Mouse (Mus musculus): Measurements from ENCODE around the gene Fam43b. TPM values are rescaled to one million over a fixed set of nuclear protein-coding genes. Genes with fewer than 3 reads are reported as not detected.

Gene Fam43b
- polyA plus RNA-seq, 1 experiment from 2014 or later: not detected

DNA sequence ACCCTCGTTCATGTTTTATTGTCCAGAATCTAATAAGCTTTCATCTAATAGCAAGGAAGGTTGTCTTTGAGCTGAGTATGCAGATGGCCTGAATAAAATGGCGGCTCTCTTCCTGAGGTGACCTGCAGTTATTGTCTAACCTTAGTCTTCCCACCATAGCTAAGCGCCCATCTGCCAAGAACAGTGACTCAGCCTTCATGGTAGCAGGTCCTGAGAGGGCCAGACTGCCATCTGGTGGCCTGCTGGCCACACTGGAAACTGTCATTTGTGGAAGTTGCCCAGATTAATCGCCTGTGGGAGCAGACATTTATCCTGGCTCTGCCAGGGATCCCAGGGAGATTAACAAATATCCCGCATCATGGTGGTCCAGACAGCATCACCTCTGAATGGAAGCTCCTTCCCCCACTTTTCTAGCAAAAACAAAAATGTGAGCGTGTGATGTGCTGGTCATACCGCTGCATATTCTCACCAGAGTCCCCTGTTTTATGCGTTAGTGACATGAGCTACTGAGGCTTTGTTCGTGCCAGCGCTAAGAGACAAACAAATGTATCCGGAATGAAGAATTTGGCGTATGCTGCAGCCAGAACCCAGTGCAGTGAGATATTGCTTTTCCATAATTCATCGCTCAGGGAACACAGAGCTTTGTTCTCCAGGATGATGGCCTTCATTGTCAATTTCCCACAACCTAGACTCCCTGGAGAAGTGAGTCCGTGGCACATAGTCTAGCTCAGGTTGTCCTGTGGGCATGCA is 17.1 kb downstream of the Fam43b start:
- peaks cover 21% of the 10 kb centered on the region for H3K4me1 ChIP-seq
- 0 out of 2 replicates have a peak overlapping the region, but pooled peaks have one; percentile 23 for H3K27ac ChIP-seq (replicated peaks)
- 62% methylated on average over 14 of the region's 14 CpGs for WGBS
- H3K9me3 ChIP-seq (replicated peaks): no peaks in the 10 kb centered on the region
- H3K4me3 ChIP-seq: no peak overlapping the region
- H3K27me3 ChIP-seq (ENCODE audit: low read depth, poor library complexity, severe bottlenecking): peaks cover 6% of the 10 kb centered on the region; the same call in 1 of the 2 replicates
- H3K36me3 ChIP-seq: no peaks in the 10 kb centered on the region
- DNase-seq (ENCODE audit: low spot score): peak; percentile 66

DNA sequence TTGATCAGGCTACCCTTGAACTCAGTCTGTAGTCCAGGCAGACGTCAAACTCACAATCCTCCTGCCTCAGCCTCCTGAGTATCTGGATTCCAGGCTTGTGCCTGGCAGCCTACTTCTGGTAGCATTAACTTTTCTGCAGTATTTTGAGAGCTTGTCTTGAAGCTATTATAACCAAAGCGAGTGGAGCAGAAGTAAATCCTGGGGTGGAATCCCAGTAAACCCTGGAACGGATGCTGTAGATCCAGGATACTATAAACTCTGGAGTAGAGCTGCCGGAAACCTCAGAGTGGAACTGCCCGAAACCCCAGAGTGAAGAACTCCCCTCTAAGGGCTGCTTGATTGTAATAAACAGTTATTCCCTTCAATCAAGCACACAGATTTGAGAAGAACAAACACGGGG is 18.8 kb downstream of the Fam43b start:
- Histone ChIP-seq H3K27ac (replicated peaks) (no peak overlapping the region), H3K9me3 (replicated peaks) (no peaks in the 10 kb centered on the region), H3K36me3 (no peaks in the 10 kb centered on the region), H3K4me3 (no peak overlapping the region), H3K27me3 (ENCODE audit: low read depth, poor library complexity, severe bottlenecking) (peaks cover 6% of the 10 kb centered on the region; the same call in 1 of the 2 replicates), H3K4me1 (peaks cover 25% of the 10 kb centered on the region)
- 57% methylated on average over 6 of the region's 6 CpGs for WGBS
- DNase-seq (ENCODE audit: low spot score): peak; percentile 44

DNA sequence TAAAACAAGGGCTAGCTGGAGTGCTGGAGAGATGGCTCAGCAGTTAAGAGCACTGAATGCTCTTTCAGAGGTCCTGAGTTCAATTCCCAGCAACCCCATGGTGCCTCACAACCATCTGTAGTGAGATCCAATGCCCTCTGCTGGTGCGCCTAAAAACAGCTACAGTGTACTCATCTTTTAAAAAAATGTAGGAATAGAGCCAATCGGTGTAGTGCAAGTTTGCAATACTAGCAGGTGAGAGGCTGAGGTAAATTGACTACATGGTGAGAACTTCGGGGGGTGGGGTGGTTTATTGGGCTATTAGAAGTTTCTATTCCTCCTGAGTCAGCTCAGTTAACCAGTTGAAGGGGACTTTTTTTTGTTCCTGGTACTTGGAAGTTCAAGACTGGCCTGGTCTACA is 21.2 kb downstream of the Fam43b start:
- Histone ChIP-seq H3K4me3 (no peak overlapping the region), H3K4me1 (peaks cover 18% of the 10 kb centered on the region), H3K27ac (replicated peaks) (no peak overlapping the region), H3K36me3 (no peaks in the 10 kb centered on the region), H3K9me3 (replicated peaks) (no peaks in the 10 kb centered on the region), H3K27me3 (ENCODE audit: low read depth, poor library complexity, severe bottlenecking) (no peaks in the 10 kb centered on the region)
- 84% methylated on average over 3 of the region's 3 CpGs for WGBS
- DNase-seq (ENCODE audit: low spot score): no peak

DNA sequence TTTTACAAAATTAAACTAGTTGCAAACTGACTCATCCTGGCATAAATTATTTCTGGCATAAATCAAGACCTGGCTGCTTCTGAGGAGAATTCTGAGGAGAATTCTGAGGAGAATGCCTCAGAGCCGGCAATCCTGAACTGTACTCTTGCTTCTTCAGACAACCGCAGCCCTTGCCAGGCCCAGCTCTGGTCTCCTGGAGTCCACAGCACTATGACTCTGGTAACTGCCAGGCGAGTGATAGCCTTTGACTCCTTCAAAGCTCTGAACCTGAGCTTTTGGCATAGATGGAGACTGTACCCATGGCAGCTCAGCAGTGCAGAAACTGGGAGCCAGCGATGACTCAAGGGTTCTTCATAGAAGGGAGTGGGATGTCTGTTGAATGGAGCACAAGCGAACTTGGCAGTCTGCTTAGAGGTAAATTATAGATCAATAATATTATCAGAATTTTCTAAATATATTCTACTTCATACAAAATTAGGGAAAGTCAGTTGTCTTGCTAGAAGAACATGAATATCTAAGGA is 25.3 kb downstream of the Fam43b start:
- Histone ChIP-seq H3K4me1 (peaks cover 16% of the 10 kb centered on the region), H3K27ac (replicated peaks) (no peak overlapping the region), H3K9me3 (replicated peaks) (no peaks in the 10 kb centered on the region), H3K27me3 (ENCODE audit: low read depth, poor library complexity, severe bottlenecking) (peaks cover 30% of the 10 kb centered on the region), H3K4me3 (no peak overlapping the region), H3K36me3 (no peaks in the 10 kb centered on the region)
- WGBS: 84% methylated on average over 5 of the region's 5 CpGs
- DNase-seq (ENCODE audit: low spot score): no peak

DNA sequence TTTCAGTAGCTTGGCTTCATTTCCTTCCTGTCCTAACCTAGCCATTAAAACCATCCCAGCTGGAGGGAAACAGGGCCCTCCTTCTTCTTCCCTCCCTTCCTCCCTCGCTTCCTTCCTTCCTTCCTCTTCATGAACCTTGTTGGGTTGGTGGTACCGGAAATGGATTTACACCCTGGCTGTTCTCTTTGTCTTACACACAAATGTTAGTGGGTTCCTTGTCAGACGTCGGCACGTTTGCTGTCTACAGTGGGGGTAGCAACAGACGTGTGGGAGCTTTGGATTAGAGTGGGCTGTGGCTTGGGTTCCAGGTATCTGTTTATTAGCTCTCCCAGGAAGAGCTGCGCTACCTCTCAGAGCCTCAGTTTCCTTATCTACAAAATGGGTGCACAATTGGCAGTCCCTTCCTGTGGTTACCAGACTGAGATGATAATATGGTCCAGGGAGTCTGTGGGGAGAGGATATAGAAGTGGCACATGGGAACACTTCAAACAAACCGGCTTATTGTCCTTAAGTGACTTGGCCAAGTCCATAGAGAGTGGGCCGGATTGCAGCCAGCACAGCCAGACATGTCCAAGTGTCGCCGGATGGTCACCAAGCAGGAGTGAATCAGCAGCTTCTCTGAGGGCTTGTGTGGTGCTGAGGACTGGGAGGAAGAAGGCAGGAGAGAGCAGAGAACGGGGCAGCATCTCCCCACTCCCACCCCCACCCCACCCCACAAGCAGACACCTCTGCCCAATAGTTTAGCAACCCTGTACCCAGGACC is 27.6 kb downstream of the Fam43b start:
- Histone ChIP-seq H3K36me3 (no peaks in the 10 kb centered on the region), H3K4me1 (peaks cover 16% of the 10 kb centered on the region), H3K4me3 (peak overlapping the region; percentile 53; the same call in 1 of the 2 replicates), H3K9me3 (replicated peaks) (no peaks in the 10 kb centered on the region), H3K27me3 (ENCODE audit: low read depth, poor library complexity, severe bottlenecking) (peaks cover 36% of the 10 kb centered on the region), H3K27ac (replicated peaks) (no peak overlapping the region)
- 90% methylated on average over 12 of the region's 12 CpGs for WGBS
- DNase-seq (ENCODE audit: low spot score): no peak

DNA sequence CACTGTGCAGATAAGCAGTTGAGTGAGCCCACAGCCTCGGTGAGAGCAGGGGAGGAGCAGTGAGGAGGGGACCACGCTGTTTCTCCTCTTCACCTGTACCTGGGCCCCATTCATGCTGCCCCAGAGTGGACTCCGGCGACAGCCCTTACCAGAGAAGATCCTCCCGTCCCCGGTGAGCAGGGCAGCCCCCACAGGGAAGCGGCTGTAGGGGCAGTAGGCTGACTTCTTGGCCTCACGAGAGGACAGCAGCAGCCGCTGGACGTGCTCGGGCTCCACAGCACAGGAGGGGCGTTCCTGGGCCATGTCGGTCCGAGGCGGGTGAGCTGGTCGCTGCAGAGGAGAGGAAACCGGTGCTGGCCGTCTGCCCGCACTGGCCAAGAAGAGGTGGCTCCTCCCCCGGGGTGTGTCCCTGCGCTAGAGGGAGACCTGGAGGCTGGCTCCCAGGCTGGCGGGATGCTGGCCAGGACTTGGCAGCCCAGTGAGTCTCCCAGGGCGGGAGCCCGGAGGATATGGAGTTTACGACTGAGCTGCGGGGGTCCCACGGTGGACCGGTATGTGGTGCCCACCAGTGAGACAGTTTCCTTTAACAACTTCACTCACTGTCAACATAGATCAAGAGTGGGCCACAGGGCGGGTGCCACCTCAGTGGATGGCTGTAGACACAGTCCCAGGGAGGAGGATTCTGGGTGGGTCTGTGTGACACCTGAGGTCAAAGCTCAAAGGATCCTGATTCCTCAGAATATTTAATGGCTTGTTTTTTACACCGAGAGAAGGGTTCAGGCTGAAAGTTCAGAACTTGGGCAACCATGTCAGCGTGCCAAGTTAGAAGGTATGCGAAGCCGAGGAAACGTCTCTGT is 28.5 kb downstream of the Fam43b start, which contains the start of gene Cda:
Cda (minus strand) TSS at position 352 of the 857 bp plus-strand sequence.
- Histone ChIP-seq H3K27me3 (ENCODE audit: low read depth, poor library complexity, severe bottlenecking) (peaks cover 38% of the 10 kb centered on the region), H3K27ac (replicated peaks) (peak within 1 kb of the TSS; percentile 74), H3K4me3 (peak within 1 kb of the TSS; percentile 53), H3K4me1 (peaks cover 12% of the 10 kb centered on the region), H3K9me3 (replicated peaks) (no peaks in the 10 kb centered on the region), H3K36me3 (no peaks in the 10 kb centered on the region)
- peak; percentile 67 for DNase-seq (ENCODE audit: low spot score)
- 12% methylated on average over 32 of the region's 34 CpGs for WGBS

DNA sequence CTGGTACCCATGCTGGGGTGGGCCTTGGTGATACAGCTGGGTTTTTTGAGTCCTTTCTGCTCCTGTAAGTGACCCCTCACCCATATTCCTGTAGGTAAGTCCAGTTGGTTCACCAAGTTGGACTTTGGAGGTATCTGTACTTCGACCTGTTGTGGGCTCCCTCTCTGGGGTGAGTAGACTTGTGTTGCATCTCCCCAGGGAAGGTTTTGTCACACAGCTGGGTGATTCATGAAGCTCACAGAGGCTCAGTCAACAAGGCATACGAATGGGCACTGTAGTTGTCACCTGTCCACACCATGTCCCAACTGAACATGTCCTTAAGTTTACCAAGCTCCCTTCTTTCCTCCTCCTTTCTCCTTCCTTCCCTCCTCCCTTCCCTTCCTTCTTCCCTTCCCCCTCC is 29.8 kb downstream of the Fam43b start:
- WGBS: 73% methylated on average over 2 of the region's 2 CpGs
- peaks cover 15% of the 10 kb centered on the region for H3K4me1 ChIP-seq
- H3K27ac ChIP-seq (replicated peaks): no peak overlapping the region
- no peaks in the 10 kb centered on the region for H3K9me3 ChIP-seq (replicated peaks)
- H3K36me3 ChIP-seq: no peaks in the 10 kb centered on the region
- H3K4me3 ChIP-seq: no peak overlapping the region
- DNase-seq (ENCODE audit: low spot score): no peak
- peaks cover 45% of the 10 kb centered on the region for H3K27me3 ChIP-seq (ENCODE audit: low read depth, poor library complexity, severe bottlenecking)

DNA sequence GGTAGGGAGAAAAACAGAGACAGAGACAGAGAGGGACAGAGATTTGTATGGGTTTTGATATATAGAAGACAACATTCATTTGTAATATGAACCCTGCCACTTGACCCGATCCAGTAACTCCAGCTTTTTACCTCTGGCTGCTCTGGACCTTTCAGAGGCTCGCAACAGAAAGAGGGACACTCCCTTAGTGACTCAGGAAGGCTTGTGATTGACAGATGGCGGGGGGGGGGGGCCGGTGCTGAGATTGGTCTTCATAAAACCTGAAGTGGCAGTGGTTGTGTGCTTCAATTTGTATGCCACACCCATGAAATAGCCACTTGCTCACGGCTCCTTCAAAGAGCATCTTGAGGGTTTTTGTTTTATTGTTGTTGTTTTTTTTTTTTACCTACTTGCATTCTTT is 32.8 kb downstream of the Fam43b start:
- Histone ChIP-seq H3K36me3 (no peaks in the 10 kb centered on the region), H3K4me3 (no peak overlapping the region), H3K4me1 (peaks cover 21% of the 10 kb centered on the region), H3K27ac (replicated peaks) (no peak overlapping the region), H3K9me3 (replicated peaks) (no peaks in the 10 kb centered on the region), H3K27me3 (ENCODE audit: low read depth, poor library complexity, severe bottlenecking) (peaks cover 50% of the 10 kb centered on the region)
- no peak for DNase-seq (ENCODE audit: low spot score)
- 76% methylated on average over 5 of the region's 5 CpGs for WGBS

DNA sequence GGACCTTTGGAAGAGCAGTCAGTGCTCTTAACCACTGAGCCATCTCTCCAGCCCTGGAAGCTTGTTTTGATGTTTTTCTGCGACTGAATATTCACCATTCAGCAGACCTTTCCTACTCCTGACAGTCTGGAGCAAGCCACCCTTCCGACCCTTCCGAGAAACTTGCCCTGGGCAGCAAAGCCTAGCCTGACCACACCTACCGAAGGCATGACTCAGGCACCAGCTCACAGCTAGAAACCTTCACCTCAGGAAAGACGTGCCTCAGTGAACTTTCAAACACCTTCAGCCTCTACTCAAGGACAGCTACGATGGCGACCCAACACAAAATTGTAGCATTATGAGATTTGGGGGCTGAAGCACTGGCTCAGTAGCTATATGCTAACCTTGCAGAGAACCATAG is 33.4 kb downstream of the Fam43b start:
- H3K4me1 ChIP-seq: peaks cover 15% of the 10 kb centered on the region
- 84% methylated on average over 7 of the region's 7 CpGs for WGBS
- peaks cover 44% of the 10 kb centered on the region for H3K27me3 ChIP-seq (ENCODE audit: low read depth, poor library complexity, severe bottlenecking)
- DNase-seq (ENCODE audit: low spot score): no peak
- no peak overlapping the region for H3K4me3 ChIP-seq
- no peak overlapping the region for H3K27ac ChIP-seq (replicated peaks)
- H3K36me3 ChIP-seq: no peaks in the 10 kb centered on the region
- H3K9me3 ChIP-seq (replicated peaks): no peaks in the 10 kb centered on the region

DNA sequence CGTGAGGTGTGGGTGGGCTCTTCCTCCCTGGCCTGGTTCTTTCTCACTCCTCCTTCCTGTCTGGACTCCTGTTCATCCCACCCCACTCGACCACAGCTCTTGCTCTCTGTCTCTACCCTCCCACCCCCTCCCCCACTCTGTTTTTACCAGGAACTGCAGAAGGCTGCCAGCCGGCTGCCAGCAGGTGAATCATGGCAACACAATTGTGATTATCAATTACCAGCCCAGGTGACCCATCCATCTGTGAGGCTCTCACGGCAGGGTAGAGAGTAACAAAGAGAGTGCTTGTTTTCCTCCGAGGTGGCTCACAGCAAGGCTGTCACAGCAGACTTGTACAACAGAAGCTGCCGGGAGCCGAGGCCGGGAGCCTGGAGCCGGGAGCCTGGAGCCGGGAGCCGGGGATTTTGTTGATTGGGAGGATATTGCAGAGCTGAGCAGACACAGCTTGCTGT is 34.9 kb downstream of the Fam43b start:
- peak; percentile 26 for DNase-seq (ENCODE audit: low spot score)
- Histone ChIP-seq H3K27ac (replicated peaks) (no peak overlapping the region; the same call in 1 of the 2 replicates), H3K4me1 (peaks cover 9% of the 10 kb centered on the region), H3K27me3 (ENCODE audit: low read depth, poor library complexity, severe bottlenecking) (peaks cover 30% of the 10 kb centered on the region), H3K9me3 (replicated peaks) (no peaks in the 10 kb centered on the region), H3K36me3 (no peaks in the 10 kb centered on the region), H3K4me3 (0 out of 2 replicates have a peak overlapping the region, but pooled peaks have one; percentile 14)
- 8% methylated on average over 11 of the region's 11 CpGs for WGBS

DNA sequence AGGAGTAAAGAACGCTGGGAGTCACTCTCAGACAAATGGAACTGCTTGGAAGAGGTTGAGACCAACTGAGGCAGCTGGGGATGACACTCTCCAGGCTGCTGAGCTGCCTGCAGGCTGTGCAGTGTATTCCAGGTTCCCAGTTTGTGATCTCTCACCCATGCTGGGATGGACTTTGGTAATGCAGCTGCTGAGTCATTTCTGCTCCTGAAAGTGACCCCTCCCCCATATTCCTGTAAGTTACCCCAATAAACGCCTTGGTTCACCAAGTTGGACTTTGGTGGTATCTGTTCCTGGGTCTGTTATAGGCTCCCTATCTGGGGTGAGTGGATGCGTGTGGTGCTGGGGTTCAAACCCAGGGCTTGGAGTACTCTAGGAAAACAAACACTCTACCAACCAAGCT is 38.2 kb downstream of the Fam43b start:
- whole genome bisulfite sequencing: 87% methylated on average over 3 of the region's 3 CpGs
- no peak for DNase-seq (ENCODE audit: low spot score)
- peaks cover 21% of the 10 kb centered on the region for H3K27me3 ChIP-seq (ENCODE audit: low read depth, poor library complexity, severe bottlenecking)
- no peak overlapping the region for H3K27ac ChIP-seq (replicated peaks)
- H3K9me3 ChIP-seq (replicated peaks): no peaks in the 10 kb centered on the region
- no peak overlapping the region for H3K4me3 ChIP-seq
- H3K36me3 ChIP-seq: no peaks in the 10 kb centered on the region
- peaks cover 9% of the 10 kb centered on the region for H3K4me1 ChIP-seq

DNA sequence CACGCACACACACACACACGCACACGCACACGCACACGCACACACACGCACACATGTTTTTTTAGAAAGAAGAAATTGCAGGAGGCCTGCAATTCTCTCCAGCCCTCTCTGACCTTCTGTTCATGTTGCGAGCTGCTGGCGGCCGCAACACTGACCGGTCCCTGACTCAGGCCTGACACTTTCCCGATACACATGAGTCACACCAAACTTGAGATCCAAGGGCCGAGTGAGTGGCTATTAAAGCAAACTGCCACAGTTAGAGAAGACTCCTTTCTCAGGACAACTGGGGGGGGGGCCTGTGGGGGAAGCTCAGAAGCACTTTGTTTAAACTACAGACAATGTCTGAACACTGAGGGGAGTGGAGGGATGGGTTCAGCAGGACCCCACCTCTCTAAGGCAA is 39.8 kb downstream of the Fam43b start:
- peaks cover 6% of the 10 kb centered on the region for H3K4me1 ChIP-seq
- no peak overlapping the region for H3K27ac ChIP-seq (replicated peaks)
- H3K9me3 ChIP-seq (replicated peaks): no peaks in the 10 kb centered on the region
- no peak overlapping the region for H3K4me3 ChIP-seq
- H3K27me3 ChIP-seq (ENCODE audit: low read depth, poor library complexity, severe bottlenecking): peaks cover 12% of the 10 kb centered on the region
- H3K36me3 ChIP-seq: no peaks in the 10 kb centered on the region
- 91% methylated on average over 12 of the region's 12 CpGs for WGBS
- no peak for DNase-seq (ENCODE audit: low spot score)
